Mouse (Mus musculus): ENCODE results near the gene Sapcd1.

GRCm38 (mm10) chr17:35017706-35018030, 10.1 kb downstream of the Sapcd1 start:
- TF ChIP-seq CTCF (IDR thresholded peaks at IDR 0.05; ENCODE audit: extremely low read depth, insufficient read depth, insufficient read length, insufficient replicate concordance) (no peak), POLR2A (IDR thresholded peaks at IDR 0.05; ENCODE audit: low read depth, low read length) (no peak)
